Mouse (Mus musculus) lung, embryonic 14.5 days (tissue): Measurements from ENCODE around the gene Tcf23. TPM values are rescaled to one million over a fixed set of nuclear protein-coding genes. Genes with fewer than 3 reads are reported as not detected.
"Not testable (repeated sequence)": the region's sequence is repeated elsewhere in the genome, so short reads cannot be mapped to it uniquely, and the experiment has no call there.

ENCODE experiments used
- ATAC-seq: fragments of 200-750 bp; cut with Nextera tagmentation; 2 replicates; pipeline ENCODE4 v1.8.0; 2017; ENCODE audit warnings: mild to moderate bottlenecking, moderate TSS enrichment, moderate library complexity; ENCODE audit not compliant: insufficient read depth
- DNase-seq: peaks from one replicate; pipeline ENCODE4 v3.0.0-alpha.2; 2015
- H3K27ac ChIP-seq: fragments of 300-500 bp; sonication (generic); 2 replicates; pipeline ENCODE4 v1.5.1; 2014; ENCODE audit warnings: low read depth, mild to moderate bottlenecking, moderate library complexity
- H3K27me3 ChIP-seq: fragments of 300-500 bp; sonication (generic); 2 replicates; pipeline ENCODE4 v1.6.1; 2014; ENCODE audit warnings: low read length, control low read depth; ENCODE audit not compliant: insufficient read depth
- H3K36me3 ChIP-seq: fragments of 300-500 bp; sonication (generic); 2 replicates; pipeline ENCODE4 v1.6.1; 2014; ENCODE audit warnings: control low read depth; ENCODE audit not compliant: insufficient read depth
- H3K4me1 ChIP-seq: fragments of 300-500 bp; sonication (generic); 2 replicates; pipeline ENCODE4 v1.6.1; 2014; ENCODE audit warnings: antibody characterized with exemption, control low read depth; ENCODE audit not compliant: insufficient read depth
- H3K4me2 ChIP-seq: fragments of 300-500 bp; sonication (generic); 2 replicates; pipeline ENCODE4 v1.6.1; 2014; ENCODE audit warnings: mild to moderate bottlenecking
- H3K4me3 ChIP-seq: fragments of 300-500 bp; sonication (generic); 2 replicates; pipeline ENCODE4 v1.5.1; 2014; ENCODE audit warnings: low read depth, low read length
- H3K9ac ChIP-seq: fragments of 300-500 bp; sonication (generic); 2 replicates; pipeline ENCODE4 v1.6.1; 2014
- H3K9me3 ChIP-seq: fragments of 300-500 bp; sonication (generic); 2 replicates; pipeline ENCODE4 v1.6.1; 2016; ENCODE audit warnings: low read depth, low read length, control low read depth
- CTCF ChIP-seq: IDR thresholded peaks from 2 replicates; pipeline ENCODE4 v1.5.1; 2016; ENCODE audit warnings: antibody characterized with exemption, low read depth
- WGBS: fragments of 180-500 bp; shearing (Covaris S2); extraction: QIAGEN DNeasy Blood & Tissue Kit; methylation state at CpG from one replicate; pipeline ENCODE4 v1.1.7; 2014; 5-methylcytosine and 5-hydroxymethylcytosine counted together
- polyA plus RNA-seq: library from polyadenylated mRNA; unstranded; fragments of >200 nt; fragmentation: Nextera tagmentation; extraction: Ambion mirVana; gene quantifications from 2 replicates; pipeline ENCODE4 v1.2.1, GENCODE M21; 2014

Gene Tcf23
- polyA plus RNA-seq, 1 experiment from 2014 or later: 0.25 TPM

- Histone ChIP-seq H3K36me3 (no peaks in the 10 kb centered on the region), H3K27ac (no peak overlapping the region), H3K9me3 (no peaks in the 10 kb centered on the region), H3K4me1 (no peaks in the 10 kb centered on the region), H3K9ac (no peak overlapping the region), H3K4me2 (no peak overlapping the region), H3K4me3 (no peak overlapping the region), H3K27me3 (no peaks in the 10 kb centered on the region)
- ATAC-seq (no peak), DNase-seq (no peak)
- WGBS: 60% methylated on average over 3 of the region's 3 CpGs
- no peak for TF ChIP-seq CTCF
These were observed 44.3 kb downstream of the Tcf23 start for GRCm38 (mm10) chr5:31012737-31013136.

- H3K9me3 ChIP-seq: no peaks in the 10 kb centered on the region
- 60% methylated on average over 2 of the region's 2 CpGs for WGBS
- H3K4me3 ChIP-seq: no peak overlapping the region
- no peak overlapping the region for H3K27ac ChIP-seq
- no peak for TF ChIP-seq CTCF
- no peaks in the 10 kb centered on the region for H3K27me3 ChIP-seq
- H3K4me2 ChIP-seq: no peak overlapping the region
- no peak overlapping the region for H3K9ac ChIP-seq
- no peaks in the 10 kb centered on the region for H3K4me1 ChIP-seq
- DNase-seq: no peak
- H3K36me3 ChIP-seq: no peaks in the 10 kb centered on the region
- ATAC-seq: no peak
These were observed 47.5 kb downstream of the Tcf23 start for GRCm38 (mm10) chr5:31015913-31016312.

DNA sequence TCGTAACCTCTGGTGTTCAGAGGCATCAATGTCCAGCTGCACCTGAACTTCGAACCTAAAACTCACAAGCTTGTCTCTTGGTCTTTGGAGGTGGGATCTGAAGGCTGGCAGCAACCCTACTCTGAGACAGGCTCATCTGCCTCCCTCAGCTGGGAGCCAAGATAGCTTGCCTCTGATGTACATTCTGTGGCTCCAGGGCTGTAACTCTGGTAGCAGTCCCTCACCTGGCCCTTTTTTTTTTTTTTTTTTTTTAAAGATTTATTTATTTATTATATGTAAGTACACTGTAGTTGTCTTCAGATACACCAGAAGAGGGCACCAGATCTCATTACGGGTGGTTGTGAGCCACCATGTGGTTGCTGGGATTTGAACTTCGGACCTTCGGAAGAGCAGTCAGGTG lies 53.3 kb downstream of the Tcf23 start:
- ATAC-seq, H3K4me2 ChIP-seq, H3K4me3 ChIP-seq, H3K9ac ChIP-seq, DNase-seq, H3K9me3 ChIP-seq, H3K27ac ChIP-seq, H3K4me1 ChIP-seq, H3K27me3 ChIP-seq, H3K36me3 ChIP-seq: not testable (repeated sequence)
- 78% methylated on average over 4 of the region's 5 CpGs for WGBS

DNA sequence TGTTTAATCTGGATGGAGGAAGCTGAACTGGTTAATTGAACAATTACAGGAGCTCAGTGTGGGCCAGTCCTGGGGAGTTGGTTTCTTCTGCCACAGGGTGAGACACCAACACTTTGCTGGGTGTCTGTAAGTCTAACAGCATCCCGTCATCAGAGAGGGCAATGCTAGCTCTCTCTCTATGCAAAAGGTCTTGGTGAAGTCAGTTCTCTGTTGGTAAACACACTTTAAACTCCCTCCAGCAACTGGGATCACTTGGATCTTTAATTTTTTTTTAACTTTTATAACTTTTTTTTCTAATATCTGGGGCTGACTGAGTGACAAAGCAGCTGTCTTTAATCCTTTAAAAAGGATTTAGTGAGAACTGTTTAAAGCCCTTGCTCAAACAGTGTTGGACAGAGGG lies 54.2 kb downstream of the Tcf23 start:
- H3K9me3 ChIP-seq: no peaks in the 10 kb centered on the region
- H3K36me3 ChIP-seq: no peaks in the 10 kb centered on the region
- H3K4me3 ChIP-seq: no peak overlapping the region
- 64% methylated on average over 1 of the region's 1 CpGs for WGBS
- H3K27me3 ChIP-seq: no peaks in the 10 kb centered on the region
- H3K4me1 ChIP-seq: no peaks in the 10 kb centered on the region
- H3K27ac ChIP-seq: no peak overlapping the region
- no peak overlapping the region for H3K4me2 ChIP-seq
- no peak overlapping the region for H3K9ac ChIP-seq
- TF ChIP-seq CTCF: no peak
- no peak for DNase-seq
- no peak for ATAC-seq

GRCm38 (mm10) chr5:31023254-31023653 lies 54.8 kb downstream of the Tcf23 start:
- ATAC-seq (no peak), DNase-seq (no peak)
- no peak overlapping the region for H3K27ac ChIP-seq
- no peak overlapping the region for H3K4me2 ChIP-seq
- H3K9ac ChIP-seq: no peak overlapping the region
- TF ChIP-seq CTCF: no peak
- WGBS: 21% methylated on average over 3 of the region's 4 CpGs
- no peaks in the 10 kb centered on the region for H3K9me3 ChIP-seq
- no peaks in the 10 kb centered on the region for H3K27me3 ChIP-seq
- H3K4me1 ChIP-seq: no peaks in the 10 kb centered on the region
- H3K36me3 ChIP-seq: no peaks in the 10 kb centered on the region
- H3K4me3 ChIP-seq: no peak overlapping the region

DNA sequence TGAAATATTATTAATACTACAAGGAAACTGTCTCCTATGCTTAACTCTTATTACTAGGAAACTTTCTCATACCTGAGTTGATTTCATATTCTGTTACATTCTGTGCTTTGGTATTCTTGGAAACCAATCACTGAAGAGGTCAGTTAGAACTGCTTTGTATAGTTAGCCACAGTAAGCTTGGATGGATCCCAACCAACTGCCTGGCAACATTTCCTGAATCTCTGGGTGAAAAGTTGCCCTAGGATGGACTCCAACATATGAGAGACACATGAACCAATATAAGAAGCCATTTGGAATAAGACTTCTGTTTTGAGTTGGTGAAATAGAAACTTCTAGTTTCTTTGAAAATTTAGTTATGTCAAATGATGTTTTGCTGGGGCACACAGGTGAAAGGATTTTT lies 56.2 kb downstream of the Tcf23 start:
- Histone ChIP-seq H3K9ac (no peak overlapping the region), H3K27ac (no peak overlapping the region), H3K4me3 (no peak overlapping the region), H3K4me1 (no peaks in the 10 kb centered on the region), H3K9me3 (no peaks in the 10 kb centered on the region), H3K27me3 (no peaks in the 10 kb centered on the region), H3K36me3 (no peaks in the 10 kb centered on the region), H3K4me2 (no peak overlapping the region)
- TF ChIP-seq CTCF: no peak
- DNase-seq (no peak), ATAC-seq (no peak)

Other genes with a start within 250 kb of the Tcf23 start
- 17.9 and 18.2 TPM in 2 replicates for gene Mapre3, start 154.0 kb upstream of the Tcf23 start, polyA plus RNA-seq
- gene Tmem214, start 100.7 kb upstream of the Tcf23 start, polyA plus RNA-seq: 72.3 and 72.5 TPM in 2 replicates
- 25.2 and 26.0 TPM in 2 replicates for gene Agbl5, start 80.0 kb upstream of the Tcf23 start, polyA plus RNA-seq
- gene Ost4, start 60.9 kb upstream of the Tcf23 start, polyA plus RNA-seq: 472 and 477 TPM in 2 replicates
- 162 and 185 TPM in 2 replicates for gene Emilin1, start 55.3 kb upstream of the Tcf23 start, polyA plus RNA-seq
- gene Khk, start 47.2 kb upstream of the Tcf23 start, polyA plus RNA-seq: 13.0 and 15.0 TPM in 2 replicates
- 2.3 and 2.6 TPM in 2 replicates for gene Cgref1, start 23.1 kb upstream of the Tcf23 start, polyA plus RNA-seq
- 79.8 and 99.6 TPM in 2 replicates for gene Preb, start 8.3 kb upstream of the Tcf23 start, polyA plus RNA-seq
- gene Atraid, start 79.7 kb downstream of the Tcf23 start, polyA plus RNA-seq: 148 and 159 TPM in 2 replicates
- gene Slc5a6, start 80.3 kb downstream of the Tcf23 start, polyA plus RNA-seq: 7.2 and 8.0 TPM in 2 replicates
- 38.0 and 43.4 TPM in 2 replicates for gene Cad, start 86.1 kb downstream of the Tcf23 start, polyA plus RNA-seq
- gene Dnajc5g, start 137.6 kb downstream of the Tcf23 start, polyA plus RNA-seq: not detected in 2 replicates
- gene Slc30a3, start 139.6 kb downstream of the Tcf23 start, polyA plus RNA-seq: 0.38 TPM in 1 of 2 replicates, not detected in the other
- 0.30 TPM in 1 of 2 replicates, not detected in the other for gene Trim54, start 148.1 kb downstream of the Tcf23 start, polyA plus RNA-seq
- gene Ucn, start 170.2 kb downstream of the Tcf23 start, polyA plus RNA-seq: not detected in 2 replicates
- gene Mpv17, start 185.6 kb downstream of the Tcf23 start, polyA plus RNA-seq: 55.3 and 58.3 TPM in 2 replicates
- gene Gm29609, start 211.2 kb downstream of the Tcf23 start, polyA plus RNA-seq: 0.68 and 0.92 TPM in 2 replicates
- gene Gtf3c2, start 211.5 kb downstream of the Tcf23 start, polyA plus RNA-seq: 74.1 and 78.6 TPM in 2 replicates
- gene Snx17, start 224.6 kb downstream of the Tcf23 start, polyA plus RNA-seq: 130 and 131 TPM in 2 replicates
- gene Eif2b4, start 224.8 kb downstream of the Tcf23 start, polyA plus RNA-seq: 64.2 and 70.6 TPM in 2 replicates
- 5.4 and 7.1 TPM in 2 replicates for gene Zfp513, start 233.6 kb downstream of the Tcf23 start, polyA plus RNA-seq